Mouse (Mus musculus) cerebellum, adult 2 months (tissue): ENCODE measurements around the gene Tmprss13. TPM values are rescaled to one million over a fixed set of nuclear protein-coding genes. Genes with fewer than 3 reads are reported as not detected.

Experiments
- DNase-seq, 2 experiments: peaks; one replicate each; pipeline ENCODE4 v3.0.0; 2021
- H3K27ac ChIP-seq: fragments of 200-500 bp; 2 replicates; pipeline ENCODE4 v1.5.1; 2012; ENCODE audit warnings: low read length, control low read depth, inconsistent platforms; ENCODE audit not compliant: insufficient read depth
- H3K27me3 ChIP-seq: fragments of 200-500 bp; 2 replicates; pipeline ENCODE4 v1.6.1; 2012; ENCODE audit warnings: inconsistent platforms, mild to moderate bottlenecking, low read length, moderate library complexity; ENCODE audit not compliant: control insufficient read depth, insufficient read depth
- H3K4me1 ChIP-seq: fragments of 200-500 bp; 2 replicates; pipeline ENCODE4 v1.6.1; 2011; ENCODE audit warnings: low read length; ENCODE audit not compliant: control insufficient read depth, insufficient read depth
- H3K4me3 ChIP-seq: fragments of 200-500 bp; replicated peaks from 2 replicates; pipeline ENCODE3; 2011; ENCODE audit warnings: mild to moderate bottlenecking, low read depth, low read length, control low read depth; ENCODE audit not compliant: insufficient read depth
- CTCF ChIP-seq: fragments of 200-500 bp; IDR thresholded peaks from 2 replicates; pipeline ENCODE4 v1.5.1; 2011; ENCODE audit warnings: low read depth, mild to moderate bottlenecking, control low read depth, low read length, moderate library complexity, borderline replicate concordance; ENCODE audit not compliant: insufficient read depth
- POLR2A ChIP-seq: fragments of 200-500 bp; IDR thresholded peaks from 2 replicates; pipeline ENCODE4 v1.6.1; 2011; ENCODE audit warnings: low read length, control low read depth, borderline replicate concordance; ENCODE audit not compliant: insufficient read depth
- WGBS: fragments of 180-500 bp; shearing (Covaris S2); methylation state at CpG from one replicate; pipeline ENCODE4 v1.1.7; 2018; 5-methylcytosine and 5-hydroxymethylcytosine counted together
- polyA plus RNA-seq: library from polyadenylated mRNA; depleted of rRNA; stranded (reverse); fragments of >200 nt; gene quantifications from 2 replicates; pipeline ENCODE4 v1.2.3, GENCODE M21; 2012

Gene Tmprss13
- polyA plus RNA-seq, 1 experiment, result not detected

DNA sequence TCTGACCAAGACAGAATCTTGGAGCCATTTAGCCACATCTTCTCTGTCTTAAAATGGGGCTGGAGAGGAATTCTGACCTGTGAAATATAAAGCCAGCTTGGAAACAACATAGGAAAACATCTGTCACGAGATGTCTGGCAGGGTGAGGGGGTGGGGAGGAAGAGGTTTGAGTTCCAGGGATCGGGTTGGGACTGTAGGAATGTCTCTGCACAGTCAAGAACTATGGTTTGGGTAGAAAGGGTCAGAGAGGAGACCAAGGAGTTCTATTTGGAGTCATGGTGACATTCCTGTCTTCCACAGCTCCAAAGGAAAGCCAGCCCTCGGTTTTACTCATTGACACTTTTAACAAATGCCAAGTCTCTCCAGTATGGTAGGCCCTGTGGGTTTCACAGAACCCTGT is 55.0 kb downstream of the Tmprss13 start:
- Histone ChIP-seq H3K27ac (no peak overlapping the region), H3K27me3 (no peaks in the 10 kb centered on the region), H3K4me3 (no peak overlapping the region), H3K4me1 (peaks cover 24% of the 10 kb centered on the region)
- DNase-seq, result no peak
- 64% methylated on average over 3 of the region's 3 CpGs for WGBS
- no peak for TF ChIP-seq CTCF
- no peak for TF ChIP-seq POLR2A

DNA sequence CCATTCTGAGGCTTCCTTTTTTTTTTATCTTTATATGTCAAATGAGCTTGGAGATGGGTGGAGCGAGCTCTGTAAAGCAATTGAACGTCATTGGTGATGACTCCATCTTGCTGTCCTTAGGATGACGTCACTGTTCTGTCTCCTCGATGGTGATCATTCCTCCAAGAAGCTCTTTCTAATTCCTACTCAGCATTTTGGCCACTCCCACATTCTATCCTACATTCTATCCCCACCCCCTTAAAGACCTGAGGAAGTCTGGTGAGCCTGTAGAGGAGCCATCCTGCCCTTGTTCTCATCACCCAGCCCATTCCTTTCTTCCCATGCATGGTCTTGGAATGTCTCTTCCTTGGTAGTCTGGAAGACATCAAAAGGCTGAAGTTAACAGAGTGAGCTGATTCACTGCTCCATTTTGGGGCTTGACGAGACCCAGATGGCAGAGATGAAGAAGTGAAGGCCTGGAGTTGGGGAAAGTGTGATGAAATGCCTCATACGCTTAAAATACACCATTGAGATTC is 56.1 kb downstream of the Tmprss13 start:
- WGBS, result 97% methylated on average over 6 of the region's 6 CpGs
- Histone ChIP-seq H3K27me3 (no peaks in the 10 kb centered on the region), H3K4me1 (peaks cover 34% of the 10 kb centered on the region), H3K4me3 (no peak overlapping the region), H3K27ac (no peak overlapping the region)
- no peak for DNase-seq
- no peak for TF ChIP-seq CTCF
- no peak for TF ChIP-seq POLR2A

DNA sequence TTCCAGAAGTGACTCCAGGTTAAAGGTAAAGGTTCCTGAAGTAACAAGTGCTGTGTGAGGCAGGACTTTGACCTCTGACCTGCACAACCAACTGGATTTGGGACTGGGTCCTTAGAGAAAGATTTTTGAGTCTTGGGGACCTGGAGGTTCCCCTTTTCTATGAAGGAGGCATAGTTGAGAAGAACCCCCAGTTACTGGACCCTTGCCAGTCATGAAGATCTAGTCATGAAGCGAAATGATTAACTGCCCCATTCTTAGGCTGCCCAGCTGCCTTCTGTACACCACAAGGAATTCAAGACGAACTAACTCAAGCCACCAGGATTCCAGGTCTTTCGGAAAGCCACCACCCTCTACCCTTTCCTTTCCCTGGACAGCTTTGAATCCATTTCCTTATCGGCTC is 57.5 kb downstream of the Tmprss13 start:
- Histone ChIP-seq H3K4me3 (no peak overlapping the region), H3K27me3 (no peaks in the 10 kb centered on the region), H3K4me1 (peaks cover 47% of the 10 kb centered on the region), H3K27ac (no peak overlapping the region)
- 45% methylated on average over 4 of the region's 4 CpGs for WGBS
- TF ChIP-seq POLR2A (no peak), CTCF (no peak)
- DNase-seq, result no peak

DNA sequence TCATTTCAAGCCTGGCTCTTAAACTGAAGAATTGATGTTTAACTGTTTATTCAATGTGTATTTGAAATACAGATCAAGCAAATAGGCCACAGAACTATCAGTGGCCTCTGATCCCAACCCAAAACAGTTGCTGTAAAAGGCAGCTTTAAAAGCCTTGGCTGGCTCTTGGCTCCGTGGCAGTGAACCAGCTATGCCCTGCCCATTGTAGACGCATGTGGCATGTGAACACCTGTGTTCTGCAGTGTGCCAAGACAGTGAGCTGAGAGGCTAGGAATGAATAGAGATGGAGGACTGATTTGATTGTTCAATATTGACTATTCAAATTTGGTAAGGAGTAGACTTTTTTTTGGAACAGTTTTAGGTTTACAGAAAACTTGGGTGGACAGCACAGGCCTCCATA is 58.0 kb downstream of the Tmprss13 start:
- DNase-seq, result peak; percentile 71 to 83
- no peaks in the 10 kb centered on the region for H3K27me3 ChIP-seq
- peaks cover 49% of the 10 kb centered on the region for H3K4me1 ChIP-seq
- 19% methylated on average over 2 of the region's 2 CpGs for WGBS
- H3K4me3 ChIP-seq, result no peak overlapping the region
- no peak overlapping the region for H3K27ac ChIP-seq
- TF ChIP-seq CTCF (no peak), POLR2A (no peak)

DNA sequence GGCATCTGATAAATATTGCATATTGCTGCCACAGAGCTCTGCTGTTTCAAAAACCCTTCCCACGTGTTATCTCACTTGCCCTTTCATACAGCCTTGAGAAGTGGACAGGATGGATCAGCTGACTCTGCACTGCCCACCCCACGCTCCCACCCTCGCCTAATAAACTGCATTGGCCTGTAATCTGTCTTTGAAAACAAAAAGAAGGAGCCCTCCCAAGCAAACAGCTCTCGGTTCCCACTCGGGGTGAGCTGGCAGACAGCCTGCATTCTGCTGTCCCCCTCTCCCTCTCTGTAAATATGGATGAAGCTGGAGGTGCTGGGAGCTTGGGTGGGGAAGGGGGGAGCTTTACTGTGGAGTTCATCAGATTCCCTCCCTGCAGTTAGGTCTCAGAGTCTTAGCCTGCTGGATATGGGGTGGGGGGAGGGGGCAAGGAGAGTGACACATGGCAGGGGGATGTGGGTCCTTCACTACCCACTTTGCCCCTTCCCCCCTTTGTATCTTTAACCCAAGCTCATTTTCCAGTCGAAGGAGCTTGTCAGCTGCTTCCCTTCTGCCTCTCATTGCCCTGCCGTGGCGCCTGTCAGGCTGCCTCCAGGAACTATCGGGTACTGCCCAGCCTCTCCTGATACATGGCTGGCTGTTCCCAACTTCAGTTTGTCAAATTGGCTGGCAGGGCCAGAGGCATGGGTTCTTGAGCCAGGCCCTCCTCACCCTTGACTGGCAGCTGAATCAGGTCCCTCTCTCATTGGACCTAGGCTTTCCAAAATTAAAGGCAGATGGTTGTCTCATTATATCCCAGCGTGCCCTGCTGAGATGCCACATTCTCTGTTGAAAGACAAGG is 61.7 kb downstream of the Tmprss13 start:
- WGBS, result 31% methylated on average over 10 of the region's 10 CpGs
- peak overlapping the region; percentile 39; the same call in 1 of the 2 replicates for H3K27ac ChIP-seq
- DNase-seq, result peak; percentile 76 to 86
- H3K4me1 ChIP-seq, result peaks cover 53% of the 10 kb centered on the region
- H3K27me3 ChIP-seq, result no peaks in the 10 kb centered on the region
- no peak for TF ChIP-seq CTCF
- no peak for TF ChIP-seq POLR2A
- no peak overlapping the region for H3K4me3 ChIP-seq

DNA sequence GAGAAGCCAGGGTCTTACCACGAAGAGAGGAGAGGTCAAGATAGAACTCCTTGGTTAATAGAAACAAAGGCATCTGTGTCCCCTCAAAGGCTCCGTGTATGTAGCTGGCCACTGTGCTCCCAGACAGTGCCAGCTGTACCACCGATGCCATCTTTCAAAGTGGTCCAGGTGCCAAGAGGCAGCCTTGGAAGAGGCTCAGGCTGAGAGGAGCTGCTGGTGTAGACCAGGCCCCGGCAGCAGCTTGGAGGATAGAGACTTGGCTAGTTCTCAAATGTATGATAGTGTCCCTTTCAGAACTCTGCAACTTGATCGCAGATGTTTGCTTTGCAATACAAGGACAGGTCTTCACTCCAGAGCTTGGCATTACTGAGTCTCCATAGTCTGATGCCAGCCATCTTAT is 63.4 kb downstream of the Tmprss13 start:
- H3K27me3 ChIP-seq, result no peaks in the 10 kb centered on the region
- peak in 1 of 2 experiments; percentile 42 for DNase-seq
- WGBS, result 26% methylated on average over 5 of the region's 5 CpGs
- H3K4me1 ChIP-seq, result peaks cover 45% of the 10 kb centered on the region
- no peak overlapping the region for H3K27ac ChIP-seq
- TF ChIP-seq POLR2A (no peak), CTCF (no peak)
- no peak overlapping the region for H3K4me3 ChIP-seq

DNA sequence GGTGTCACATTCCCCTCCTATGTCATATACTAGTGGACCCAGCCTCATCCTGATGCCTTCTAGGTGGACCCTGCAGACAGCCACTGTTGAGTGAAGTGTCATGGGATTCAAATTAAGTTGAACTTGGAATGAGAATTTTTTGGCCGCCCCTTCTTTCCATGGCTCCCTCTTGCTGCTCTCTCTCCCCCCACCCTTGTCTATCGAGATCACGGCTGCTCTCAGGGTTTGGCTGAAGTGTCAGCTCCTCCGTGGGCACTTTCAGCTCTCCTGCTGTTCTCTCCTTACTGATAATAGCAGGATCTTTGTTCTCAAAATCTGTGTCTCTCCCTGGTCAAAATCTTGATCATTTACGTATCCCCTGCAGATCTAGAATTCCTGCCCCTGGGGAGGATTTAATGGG is 63.9 kb downstream of the Tmprss13 start:
- H3K4me3 ChIP-seq, result no peak overlapping the region
- no peak overlapping the region for H3K27ac ChIP-seq
- no peak for TF ChIP-seq POLR2A
- no peak for TF ChIP-seq CTCF
- no peak for DNase-seq
- 68% methylated on average over 5 of the region's 5 CpGs for WGBS
- H3K4me1 ChIP-seq, result peaks cover 41% of the 10 kb centered on the region
- H3K27me3 ChIP-seq, result no peaks in the 10 kb centered on the region

DNA sequence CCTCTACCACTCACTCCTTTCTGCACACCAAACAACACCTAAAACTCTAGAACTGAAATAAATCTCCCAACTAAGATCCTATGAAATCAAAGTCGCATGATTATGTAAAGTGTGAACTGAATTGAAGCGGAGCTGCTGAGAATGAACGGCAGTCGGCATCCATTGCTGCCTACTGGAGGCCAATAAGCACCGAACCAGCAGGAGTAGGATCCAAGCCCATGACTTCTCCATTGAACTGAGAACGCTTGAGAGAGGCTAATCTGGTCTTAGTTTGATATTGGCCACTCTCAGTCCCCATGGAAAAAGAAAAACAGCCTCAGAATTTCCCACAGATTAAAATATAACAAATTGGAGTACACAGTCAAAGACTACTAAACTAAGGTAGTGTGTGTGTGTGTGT is 65.0 kb downstream of the Tmprss13 start:
- TF ChIP-seq POLR2A (no peak), CTCF (no peak)
- peaks cover 35% of the 10 kb centered on the region for H3K4me1 ChIP-seq
- H3K4me3 ChIP-seq, result no peak overlapping the region
- no peak overlapping the region for H3K27ac ChIP-seq
- H3K27me3 ChIP-seq, result no peaks in the 10 kb centered on the region
- DNase-seq, result no peak
- WGBS, result 72% methylated on average over 6 of the region's 6 CpGs
